ENCODE assay signal across 8 mouse cellular contexts in genomic region chr11:5954965-5955504, GRCm38 (mm10). TPM values are rescaled to one million over a fixed set of nuclear protein-coding genes. Genes with fewer than 3 reads are reported as not detected.
A peak's percentile ranks its signal among the peaks of the same experiment; 100 is the strongest.
DNase-seq lines count a peak whose midpoint lies in the region; ATAC-seq and TF ChIP-seq lines count a peak whose summit lies in the region.

No protein-coding gene starts in this region.

- intact Hi-C loops in gastrocnemius, adult 2 months (cut with DNase I) = no loop called here
- intact Hi-C loops in gastrocnemius, postnatal 36 days (cut with DNase I) = loop anchor here (5.0 kb wide), 1 partner anchor 38 kb away; no protein-coding TSS in a partner anchor

- H3K36me3 ChIP-seq in ES-E14 (ENCODE audit: control insufficient read depth, insufficient read depth, low read length, poor library complexity, severe bottlenecking) = peaks cover 3% of the 10 kb centered on the region; the same call in 1 of the 2 replicates
- peaks cover 12% of the 10 kb centered on the region for H3K36me3 ChIP-seq in erythroblast, embryonic 14.5 days (ENCODE audit: control insufficient read depth)
- H3K36me3 ChIP-seq in hindbrain, postnatal 0 days (ENCODE audit: insufficient read depth, low read length) = no peaks in the 10 kb centered on the region; the same call in 1 of the 2 replicates
- 0 out of 2 replicates have a peak, but pooled peaks cover 2% of the 10 kb centered on the region for H3K36me3 ChIP-seq in neural tube, embryonic 11.5 days (ENCODE audit: control insufficient read depth, insufficient read depth, low read length)

- H3K4me1 ChIP-seq in ES-E14 (ENCODE audit: control insufficient read depth in 2 of 2, insufficient read depth in 2 of 2, low read length in 2 of 2, poor library complexity in 1 of 2) = peaks cover 0 to 4% of the 10 kb centered on the region in 2 experiments; a peak in 1 of 4 replicates
- H3K4me1 ChIP-seq in erythroblast, embryonic 14.5 days (ENCODE audit: control insufficient read depth) = peaks cover 33% of the 10 kb centered on the region
- peaks cover 15% of the 10 kb centered on the region for H3K4me1 ChIP-seq in hindbrain, postnatal 0 days (ENCODE audit: insufficient read depth, low read length)
- H3K4me1 ChIP-seq in neural tube, embryonic 11.5 days (ENCODE audit: control insufficient read depth, insufficient read depth, low read length) = peaks cover 7% of the 10 kb centered on the region

- in situ Hi-C loops in ES-E14 (cut with MboI; ENCODE audit: low sequenced_read_pairs in 2 of 2, unreplicated experiment in 2 of 2) = no loop called here

- H3K4me3 ChIP-seq in gastrocnemius, adult 2 months = peak overlapping the region; percentile 99
- H3K4me3 ChIP-seq in ES-E14 (ENCODE audit: insufficient read depth in 1 of 2, low read depth in 1 of 2, low read length in 2 of 2, poor library complexity in 1 of 2, severe bottlenecking in 1 of 2) = peak overlapping the region; percentile 82 to 90
- H3K4me3 ChIP-seq in erythroblast, embryonic 14.5 days (replicated peaks) = peak overlapping the region; percentile 92
- H3K4me3 ChIP-seq in hindbrain, postnatal 0 days (ENCODE audit: low read length) = peak overlapping the region; percentile 96
- peak overlapping the region; percentile 80 for H3K4me3 ChIP-seq in neural tube, embryonic 11.5 days (ENCODE audit: low read depth, low read length)

- ATAC-seq in hindbrain, postnatal 0 days = peak; percentile 80
- ATAC-seq in neural tube, embryonic 11.5 days (ENCODE audit: insufficient read depth, low FRiP score, low TSS enrichment) = peak; percentile 59

- H3K9ac ChIP-seq in ES-E14 (ENCODE audit: insufficient read depth, low read depth, low read length, poor library complexity, severe bottlenecking) = peak overlapping the region; percentile 85
- H3K9ac ChIP-seq in hindbrain, postnatal 0 days (replicated peaks; ENCODE audit: low read length) = peak overlapping the region; percentile 93
- peak overlapping the region; percentile 80 for H3K9ac ChIP-seq in neural tube, embryonic 11.5 days (ENCODE audit: low read length)

- WGBS in hindbrain, postnatal 0 days = 4% methylated on average over 7 of the region's 7 CpGs
- WGBS in neural tube, embryonic 11.5 days = 6% methylated on average over 7 of the region's 7 CpGs

- peak; percentile 67 for DNase-seq in gastrocnemius, adult 2 months
- no peak for DNase-seq in gastrocnemius, postnatal 36 days
- no peak for DNase-seq in ES-E14 (ENCODE audit: low read depth, low spot score)
- peak; percentile 79 for DNase-seq in hindbrain, postnatal 0 days (ENCODE audit: low spot score)
- peak; percentile 53 for DNase-seq in lung, adult 18-20 months
- peak; percentile 64 for DNase-seq in neural tube, embryonic 11.5 days (ENCODE audit: low spot score)
- no peak for DNase-seq in right cerebral cortex, adult 2 months (ENCODE audit: low spot score in 2 of 2)

- H3K9me3 ChIP-seq in ES-E14 (ENCODE audit: control insufficient read depth, insufficient read depth, low read depth, low read length) = no peaks in the 10 kb centered on the region
- no peaks in the 10 kb centered on the region for H3K9me3 ChIP-seq in erythroblast, embryonic 14.5 days (ENCODE audit: control insufficient read depth, low read length)
- no peaks in the 10 kb centered on the region for H3K9me3 ChIP-seq in hindbrain, postnatal 0 days (ENCODE audit: low read length)
- no peaks in the 10 kb centered on the region for H3K9me3 ChIP-seq in neural tube, embryonic 11.5 days (ENCODE audit: control insufficient read depth, low read length)

- peak; percentile 50 for TF ChIP-seq CTCF in gastrocnemius, adult 2 months (IDR thresholded peaks at IDR 0.05)
- peak; percentile 66 for TF ChIP-seq CTCF in hindbrain, postnatal 0 days (IDR thresholded peaks at IDR 0.05; ENCODE audit: low read depth)

- no peaks in the 10 kb centered on the region for H3K27me3 ChIP-seq in erythroblast, embryonic 14.5 days (ENCODE audit: control insufficient read depth)
- H3K27me3 ChIP-seq in hindbrain, postnatal 0 days (ENCODE audit: insufficient read depth, low read length) = no peaks in the 10 kb centered on the region
- H3K27me3 ChIP-seq in neural tube, embryonic 11.5 days (ENCODE audit: control insufficient read depth, insufficient read depth, low read length) = no peaks in the 10 kb centered on the region

- peak overlapping the region; percentile 87 for H3K4me2 ChIP-seq in hindbrain, postnatal 0 days (ENCODE audit: low read depth, low read length)
- H3K4me2 ChIP-seq in neural tube, embryonic 11.5 days (ENCODE audit: low read depth) = peak overlapping the region; percentile 85

- peak overlapping the region; percentile 97 for H3K27ac ChIP-seq in gastrocnemius, adult 2 months
- no peak overlapping the region for H3K27ac ChIP-seq in ES-E14 (ENCODE audit: insufficient read depth, low read depth, low read length, poor library complexity, severe bottlenecking)
- peak overlapping the region; percentile 93 for H3K27ac ChIP-seq in hindbrain, postnatal 0 days
- peak overlapping the region; percentile 58 for H3K27ac ChIP-seq in neural tube, embryonic 11.5 days (ENCODE audit: low read depth, low read length)

TF ChIP-seq in ES-E14, 5 proteins besides CTCF, POLR2A, EP300 and RAD21:
- no peak for TF ChIP-seq CHD2 (IDR thresholded peaks at IDR 0.05; ENCODE audit: low read depth, low read length)
- TF ChIP-seq MAFK (IDR thresholded peaks at IDR 0.05; ENCODE audit: insufficient read depth, low read depth, low read length) = no peak

RNA-seq across cellular contexts. Expression of gene Ykt6, which starts 0.5 kb away (rescaled TPM):
- 10 to 100 TPM; 37.0 to 46.7 TPM for total RNA-seq in gastrocnemius, adult 2 months (2021)
- total RNA-seq in gastrocnemius, postnatal 36 days (2021) = 10 to 100 TPM; 36.7 to 38.5 TPM
- 63.7 and 72.2 TPM in 2 replicates for total RNA-seq in ES-E14 (2012; rRNA removed)
- polyA plus RNA-seq in erythroblast, embryonic 14.5 days (2012) = 0.60 and 1.2 TPM in 2 replicates
- total RNA-seq in hindbrain, postnatal 0 days (2014; rRNA removed) = 130 TPM in 2 replicates
- polyA plus RNA-seq in hindbrain, postnatal 0 days (2015; fragmentation: Nextera tagmentation; extraction: Ambion mirVana) = 72.3 and 81.7 TPM in 2 replicates
- 32.3 and 32.6 TPM in 2 replicates for polyA plus RNA-seq in neural tube, embryonic 11.5 days (2014; fragmentation: Nextera tagmentation; extraction: Ambion mirVana)

RNA-seq across cellular contexts. Expression of gene Gck, which starts 5.2 kb away (rescaled TPM):
- 1 to 10 TPM; 1.8 to 7.8 TPM for total RNA-seq in gastrocnemius, adult 2 months (2021)
- 10 to 100 TPM in 1 of 2 experiments, 1 to 10 TPM in 1; 5.1 to 10.1 TPM for total RNA-seq in gastrocnemius, postnatal 36 days (2021)
- total RNA-seq in ES-E14 (2012; rRNA removed) = 0.76 and 0.85 TPM in 2 replicates
- polyA plus RNA-seq in erythroblast, embryonic 14.5 days (2012) = not detected in 2 replicates
- 3.2 and 9.1 TPM in 2 replicates for total RNA-seq in hindbrain, postnatal 0 days (2014; rRNA removed)
- polyA plus RNA-seq in hindbrain, postnatal 0 days (2015; fragmentation: Nextera tagmentation; extraction: Ambion mirVana) = 7.1 and 7.5 TPM in 2 replicates
- polyA plus RNA-seq in neural tube, embryonic 11.5 days (2014; fragmentation: Nextera tagmentation; extraction: Ambion mirVana) = 0.88 and 1.4 TPM in 2 replicates

RNA-seq across cellular contexts. Expression of gene Myl7, which starts 56.5 kb away (rescaled TPM):
- not detected for total RNA-seq in gastrocnemius, adult 2 months (2021)
- not detected for total RNA-seq in gastrocnemius, postnatal 36 days (2021)
- 10.4 and 11.3 TPM in 2 replicates for total RNA-seq in ES-E14 (2012; rRNA removed)
- polyA plus RNA-seq in erythroblast, embryonic 14.5 days (2012) = 0.56 and 0.86 TPM in 2 replicates
- 0.79 TPM in 1 of 2 replicates, not detected in the other for total RNA-seq in hindbrain, postnatal 0 days (2014; rRNA removed)
- polyA plus RNA-seq in hindbrain, postnatal 0 days (2015; fragmentation: Nextera tagmentation; extraction: Ambion mirVana) = not detected in 2 replicates
- polyA plus RNA-seq in neural tube, embryonic 11.5 days (2014; fragmentation: Nextera tagmentation; extraction: Ambion mirVana) = 3.9 and 16.9 TPM in 2 replicates

Comparison
In these comparisons a context has a peak if more than half of its experiments do, and no peak if none do; other contexts are left out.
1. DNase-seq: peak in gastrocnemius, adult 2 months (single experiment), hindbrain, postnatal 0 days (single experiment), lung, adult 18-20 months (2 of 2) and neural tube, embryonic 11.5 days (single experiment); none in gastrocnemius, postnatal 36 days (0 of 2), ES-E14 (single experiment) and right cerebral cortex, adult 2 months (0 of 2).
2. Peak in every context shown above with its lines, with median percentiles within 50 percentile points of each other: H3K4me3 ChIP-seq and H3K9ac ChIP-seq.